Mouse (Mus musculus): ENCODE measurements around the gene Marveld2. TPM values are rescaled to one million over a fixed set of nuclear protein-coding genes. Genes with fewer than 3 reads are reported as not detected.

Marveld2 gene
- polyA plus RNA-seq, 1 experiment from 2014 or later: 2.4 TPM

DNA sequence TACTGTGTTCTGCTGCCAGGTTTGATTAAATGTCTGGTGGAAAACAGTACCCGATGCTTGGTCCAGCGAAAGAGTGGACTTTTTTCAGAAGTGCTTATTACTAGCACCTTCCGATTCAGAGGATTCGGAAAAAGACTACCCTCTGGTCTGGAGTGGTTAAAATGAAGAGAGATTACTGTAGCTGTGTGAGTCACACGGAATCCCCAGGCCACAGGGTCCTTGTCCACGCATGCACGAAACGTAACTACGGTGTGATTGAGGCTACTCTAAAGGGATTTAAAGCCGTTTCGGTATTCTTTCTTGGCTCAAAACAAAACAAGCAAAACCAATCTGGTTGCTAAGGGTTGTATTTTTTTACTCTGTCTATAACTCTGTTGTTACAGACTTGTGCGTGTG is 63.7 kb downstream of the Marveld2 start:
- peak; percentile 11; the same call in 1 of the 2 replicates for ATAC-seq (ENCODE audit: low FRiP score)
- no peak overlapping the region for H3K27ac ChIP-seq
- no peaks in the 10 kb centered on the region for H3K36me3 ChIP-seq
- H3K27me3 ChIP-seq: peaks cover 69% of the 10 kb centered on the region
- no peaks in the 10 kb centered on the region for H3K9me3 ChIP-seq
- peak overlapping the region; percentile 100 for H3K4me2 ChIP-seq
- H3K4me3 ChIP-seq: peak overlapping the region; percentile 68
- H3K4me1 ChIP-seq (replicated peaks): peaks cover 21% of the 10 kb centered on the region
- 5% methylated on average over 12 of the region's 12 CpGs for WGBS
- peak overlapping the region; percentile 76 for H3K9ac ChIP-seq

DNA sequence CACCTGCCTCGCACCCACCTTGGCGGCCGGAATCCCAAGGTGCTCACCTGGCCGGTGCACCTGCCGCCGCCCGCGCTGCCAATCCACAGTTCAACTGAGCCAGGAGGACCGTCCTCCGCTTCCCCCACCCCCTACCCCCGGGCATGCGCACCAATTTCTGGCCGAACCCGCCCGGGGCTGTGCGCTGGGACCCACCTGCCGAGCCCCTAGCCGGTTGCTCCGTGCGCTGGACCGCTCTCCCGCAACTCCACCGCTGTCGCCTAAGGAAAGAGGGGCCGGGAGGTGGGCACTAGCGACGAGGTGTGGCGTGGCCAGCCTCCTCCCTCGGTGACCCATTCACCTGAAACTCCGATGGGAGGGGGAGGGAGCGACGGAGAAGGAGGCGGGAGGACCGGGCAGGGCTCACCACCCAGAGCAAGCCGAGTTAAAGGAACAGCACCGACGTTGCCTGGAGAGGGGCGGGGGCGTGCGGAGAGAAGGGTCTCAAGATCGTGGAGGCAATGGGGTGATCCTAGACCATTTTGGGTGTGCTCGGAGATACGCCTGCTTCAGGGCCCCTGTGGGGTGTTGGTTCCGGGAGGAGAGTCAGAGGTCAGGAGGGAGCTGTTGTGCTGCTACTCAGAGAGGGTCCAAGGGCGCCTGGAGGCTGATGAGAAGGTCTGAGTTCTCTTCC is 64.3 kb downstream of the Marveld2 start, which contains the start of gene Ocln:
Ocln (minus strand) TSS at position 350 of the 673 bp plus-strand sequence.
- no peaks in the 10 kb centered on the region for H3K9me3 ChIP-seq
- ATAC-seq (ENCODE audit: low FRiP score): peak; percentile 78
- 1% methylated on average over 45 of the region's 45 CpGs for WGBS
- H3K27ac ChIP-seq: no peak within 1 kb of the TSS
- peak within 1 kb of the TSS; percentile 76 for H3K9ac ChIP-seq
- H3K27me3 ChIP-seq: peaks cover 69% of the 10 kb centered on the region
- H3K4me3 ChIP-seq: peak within 1 kb of the TSS; percentile 68
- H3K4me1 ChIP-seq (replicated peaks): peaks cover 21% of the 10 kb centered on the region
- H3K36me3 ChIP-seq: no peaks in the 10 kb centered on the region
- peak within 1 kb of the TSS; percentile 100 for H3K4me2 ChIP-seq

DNA sequence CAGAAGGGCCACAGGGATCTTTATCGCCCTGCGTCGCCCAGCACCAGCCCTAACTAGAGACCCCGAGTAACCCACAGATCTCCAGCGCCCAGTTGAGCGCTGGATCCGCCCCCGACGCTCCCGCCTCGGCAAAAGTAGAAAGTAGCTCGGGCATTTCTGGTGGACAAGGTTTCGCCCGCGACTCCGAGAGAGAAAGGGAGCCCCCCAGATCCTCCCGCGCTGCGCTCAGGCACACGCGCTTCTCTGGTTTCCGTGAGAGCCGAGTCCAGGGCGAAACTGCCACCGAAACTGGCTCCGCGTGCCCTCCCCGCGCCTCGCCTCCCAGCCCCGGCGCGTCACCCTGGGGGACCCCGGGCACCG is 64.8 kb downstream of the Marveld2 start:
- peak; percentile 62 for ATAC-seq (ENCODE audit: low FRiP score)
- Histone ChIP-seq H3K9ac (peak overlapping the region; percentile 76), H3K9me3 (no peaks in the 10 kb centered on the region), H3K36me3 (no peaks in the 10 kb centered on the region), H3K4me1 (replicated peaks) (peaks cover 21% of the 10 kb centered on the region), H3K4me2 (peak overlapping the region; percentile 100), H3K27me3 (peaks cover 72% of the 10 kb centered on the region), H3K27ac (no peak overlapping the region), H3K4me3 (peak overlapping the region; percentile 68)
- WGBS: under 1% methylated on average over 35 of the region's 35 CpGs

DNA sequence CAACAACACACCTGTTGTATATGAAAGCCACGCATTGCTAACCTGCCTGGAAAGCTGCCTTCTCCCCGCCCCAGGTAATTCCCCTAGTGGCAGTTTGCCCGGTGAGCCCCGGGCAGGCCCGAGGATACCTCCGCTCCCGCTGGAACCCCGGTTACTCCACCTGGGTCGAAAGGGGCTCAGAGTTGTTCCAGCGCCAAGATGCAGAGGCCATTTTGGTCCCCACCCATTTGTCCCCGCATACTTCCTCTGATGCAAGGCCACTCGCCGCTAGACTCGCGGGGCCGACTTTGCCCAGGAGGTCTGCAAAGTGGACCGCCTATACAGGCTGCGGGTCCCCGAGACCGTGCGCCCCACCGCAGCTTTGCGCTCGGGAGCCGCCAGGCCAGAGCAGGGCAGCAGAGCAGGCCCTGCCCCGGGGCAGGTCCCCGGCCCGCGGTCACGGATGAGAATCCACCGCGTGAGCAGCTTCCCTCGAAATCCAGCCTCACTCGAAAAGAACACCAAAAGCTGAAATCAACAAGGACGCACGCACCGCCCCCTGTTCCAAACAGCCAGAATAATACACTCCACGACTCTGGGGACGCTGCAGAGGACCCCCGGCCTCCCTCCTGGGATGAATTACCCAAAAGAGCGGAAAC is 65.3 kb downstream of the Marveld2 start:
- H3K27me3 ChIP-seq: peaks cover 75% of the 10 kb centered on the region
- H3K9me3 ChIP-seq: no peaks in the 10 kb centered on the region
- H3K4me2 ChIP-seq: peak overlapping the region; percentile 100
- under 1% methylated on average over 40 of the region's 41 CpGs for WGBS
- H3K9ac ChIP-seq: peak overlapping the region; percentile 76
- peak overlapping the region; percentile 68 for H3K4me3 ChIP-seq
- ATAC-seq (ENCODE audit: low FRiP score): peak; percentile 72
- H3K27ac ChIP-seq: no peak overlapping the region
- peaks cover 21% of the 10 kb centered on the region for H3K4me1 ChIP-seq (replicated peaks)
- no peaks in the 10 kb centered on the region for H3K36me3 ChIP-seq

DNA sequence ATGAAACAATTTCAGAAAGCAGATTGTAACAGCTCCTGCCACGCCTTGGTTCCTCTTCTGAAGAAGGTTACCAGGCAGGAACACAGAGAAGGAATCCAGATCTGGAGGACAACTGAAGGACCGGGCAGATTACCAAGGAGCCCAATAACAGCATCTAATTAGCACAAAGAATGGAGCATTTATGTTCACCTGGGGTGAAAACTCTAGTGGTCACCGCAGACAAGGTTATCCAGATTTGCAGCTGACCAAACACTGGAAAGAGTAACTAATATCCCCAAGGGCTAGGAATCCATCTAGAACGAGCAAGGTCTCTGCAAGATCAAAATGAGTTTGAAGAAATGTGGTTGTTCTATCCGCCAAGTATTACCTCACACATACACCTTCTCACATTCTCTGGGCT is 69.5 kb downstream of the Marveld2 start:
- peaks cover 12% of the 10 kb centered on the region for H3K4me1 ChIP-seq (replicated peaks)
- ATAC-seq (ENCODE audit: low FRiP score): no peak
- no peak overlapping the region for H3K4me3 ChIP-seq
- no peak overlapping the region for H3K4me2 ChIP-seq
- H3K27me3 ChIP-seq: peaks cover 46% of the 10 kb centered on the region
- H3K9me3 ChIP-seq: no peaks in the 10 kb centered on the region
- H3K9ac ChIP-seq: no peak overlapping the region
- 85% methylated on average over 5 of the region's 5 CpGs for WGBS
- H3K36me3 ChIP-seq: no peaks in the 10 kb centered on the region
- no peak overlapping the region for H3K27ac ChIP-seq

Other genes starting within 250 kb of the Marveld2 start
- 0.04 and 0.13 TPM in 2 replicates for gene Naip1, start 164.1 kb downstream of the Marveld2 start, polyA plus RNA-seq (2015; fragmentation: Nextera tagmentation; extraction: Ambion mirVana)
- gene Gtf2h2, start 124.4 kb downstream of the Marveld2 start, polyA plus RNA-seq (2015; fragmentation: Nextera tagmentation; extraction: Ambion mirVana): 73.2 and 79.5 TPM in 2 replicates
- gene Ocln, start 64.3 kb downstream of the Marveld2 start, polyA plus RNA-seq (2015; fragmentation: Nextera tagmentation; extraction: Ambion mirVana): 5.4 and 9.1 TPM in 2 replicates
- gene Ak6, start 34.0 kb upstream of the Marveld2 start, polyA plus RNA-seq (2015; fragmentation: Nextera tagmentation; extraction: Ambion mirVana): 335 and 338 TPM in 2 replicates
- gene Rad17, start 34.1 kb upstream of the Marveld2 start, polyA plus RNA-seq (2015; fragmentation: Nextera tagmentation; extraction: Ambion mirVana): 19.8 and 19.9 TPM in 2 replicates
- 21.2 and 28.6 TPM in 2 replicates for gene Taf9, start 34.6 kb upstream of the Marveld2 start, polyA plus RNA-seq (2015; fragmentation: Nextera tagmentation; extraction: Ambion mirVana)
- 1.9 TPM in 2 replicates for gene Ccdc125, start 52.7 kb upstream of the Marveld2 start, polyA plus RNA-seq (2015; fragmentation: Nextera tagmentation; extraction: Ambion mirVana)
- gene Cdk7, start 114.0 kb upstream of the Marveld2 start, polyA plus RNA-seq (2015; fragmentation: Nextera tagmentation; extraction: Ambion mirVana): 50.7 and 53.1 TPM in 2 replicates
- 139 and 151 TPM in 2 replicates for gene Mrps36, start 127.7 kb upstream of the Marveld2 start, polyA plus RNA-seq (2015; fragmentation: Nextera tagmentation; extraction: Ambion mirVana)
- gene Cenph, start 158.9 kb upstream of the Marveld2 start, polyA plus RNA-seq (2015; fragmentation: Nextera tagmentation; extraction: Ambion mirVana): 10.2 and 11.5 TPM in 2 replicates
- 57.6 and 65.0 TPM in 2 replicates for gene Ccnb1, start 169.6 kb upstream of the Marveld2 start, polyA plus RNA-seq (2015; fragmentation: Nextera tagmentation; extraction: Ambion mirVana)
- 32.9 and 34.3 TPM in 2 replicates for gene Slc30a5, start 216.5 kb upstream of the Marveld2 start, polyA plus RNA-seq (2015; fragmentation: Nextera tagmentation; extraction: Ambion mirVana)

Data from hindbrain, embryonic 13.5 days (tissue).